Mouse (Mus musculus): Measurements from ENCODE around the gene Pnrc1.

DNA sequence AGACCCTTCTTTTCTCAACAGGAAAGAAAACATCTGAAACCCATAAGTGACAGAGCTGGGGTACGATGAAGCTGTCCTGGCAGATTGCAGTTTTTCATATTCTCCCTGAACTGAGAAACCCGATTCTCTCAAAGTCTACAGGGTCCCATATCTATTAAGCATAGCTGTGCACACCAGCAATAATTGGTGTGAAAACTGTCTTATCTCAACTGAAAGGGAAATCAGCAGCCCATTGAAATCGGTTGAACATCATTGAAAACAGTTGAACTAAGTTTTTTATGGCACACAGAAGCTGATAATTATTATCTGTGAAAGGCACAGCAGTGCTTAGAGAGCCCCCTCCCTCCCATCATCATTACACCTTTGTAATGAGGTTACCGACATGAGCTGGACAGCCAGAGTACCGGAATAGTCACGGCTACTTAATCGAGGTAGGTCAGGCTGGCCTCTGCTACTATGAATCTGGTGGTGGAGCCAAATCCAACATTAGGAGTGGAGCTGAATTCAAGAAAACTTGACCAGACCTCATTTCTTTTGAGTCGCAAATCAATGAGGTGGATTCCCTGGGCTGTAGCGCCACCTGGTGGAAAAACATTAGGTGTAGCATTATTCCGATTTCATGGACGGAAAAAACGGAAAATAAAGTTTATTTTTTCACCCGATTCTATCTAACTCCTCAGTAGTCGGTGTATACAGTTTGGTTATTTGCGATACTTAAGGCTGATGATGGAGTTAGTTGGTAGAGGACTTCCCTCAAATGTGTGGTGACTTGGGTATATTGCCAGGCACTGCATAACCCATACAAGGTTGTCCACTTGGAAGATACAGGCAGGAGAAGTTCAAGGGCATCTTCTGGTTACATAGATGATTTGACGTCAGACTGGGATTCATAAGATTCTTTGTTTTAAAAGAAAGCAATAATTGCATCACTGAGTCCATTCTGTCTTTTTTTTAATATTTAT lies 2.7 kb upstream of the Pnrc1 start:
- TF ChIP-seq CTCF (conservative IDR thresholded peaks at IDR 0.05; ENCODE audit: insufficient read depth, insufficient read length, low read depth, low read length) (peak; percentile 67), POLR2A (IDR thresholded peaks at IDR 0.05; ENCODE audit: low read depth, low read length) (no peak)
